Mouse (Mus musculus) spleen, postnatal 36 days (tissue): Measurements from ENCODE around the gene Mmrn1.

Source experiments
- DNase-seq, 2 experiments: peaks; one replicate each; pipeline ENCODE4 v3.0.0; 2022; ENCODE audit warnings: low spot score in 2 of 2, mixed read lengths in 1 of 2

Mmrn1 gene

GRCm38 (mm10) chr6:60993386-60994108 is 68.8 kb downstream of the Mmrn1 start:
- no peak for DNase-seq

- no peak for DNase-seq
Observed at GRCm38 (mm10) chr6:60994114-60994513, 69.3 kb downstream of the Mmrn1 start.

GRCm38 (mm10) chr6:60994521-60994920 is 69.7 kb downstream of the Mmrn1 start:
- no peak for DNase-seq

- no peak for DNase-seq
Observed at GRCm38 (mm10) chr6:60995596-60995995, 70.8 kb downstream of the Mmrn1 start.

GRCm38 (mm10) chr6:60996328-60996727 is 71.6 kb downstream of the Mmrn1 start:
- DNase-seq, result no peak

GRCm38 (mm10) chr6:61001003-61001790 is 76.4 kb downstream of the Mmrn1 start:
- DNase-seq, result no peak

- no peak for DNase-seq
Observed at GRCm38 (mm10) chr6:61003916-61004765, 79.4 kb downstream of the Mmrn1 start.

GRCm38 (mm10) chr6:61013780-61014179 is 89.0 kb downstream of the Mmrn1 start:
- DNase-seq, result no peak

GRCm38 (mm10) chr6:61019689-61020088 is 94.9 kb downstream of the Mmrn1 start:
- no peak for DNase-seq

GRCm38 (mm10) chr6:61020995-61021394 is 96.2 kb downstream of the Mmrn1 start:
- no peak for DNase-seq

GRCm38 (mm10) chr6:61033251-61033650 is 108.5 kb downstream of the Mmrn1 start:
- DNase-seq, result no peak
